Comparison of ENCODE assay signal across 21 mouse cellular contexts in genomic region chr5:98918716-98919115, GRCm38 (mm10).
"Had no signal": no experiment of that assay in that cellular context is flagged by ENCODE, and none has a peak within 500 bp of the region (broad histone marks: within the 10 kb centered on the region; RNA-seq: fewer than 3 reads in every experiment).

No protein-coding gene starts in this region.

- H3K9me3 ChIP-seq: limb, embryonic 10.5 days; limb, embryonic 13.5 days; liver, embryonic 12.5 days; liver, embryonic 15.5 days; lung, embryonic 15.5 days; midbrain, embryonic 10.5 days; neural tube, embryonic 12.5 days; neural tube, embryonic 15.5 days had no signal

- H3K27me3 ChIP-seq: limb, embryonic 13.5 days; liver, embryonic 12.5 days; liver, embryonic 15.5 days; lung, embryonic 15.5 days; megakaryocyte, embryonic 14.5 days; neural tube, embryonic 12.5 days; neural tube, embryonic 15.5 days had no signal

- H3K4me3 ChIP-seq: limb, embryonic 10.5 days; limb, embryonic 13.5 days; liver, embryonic 12.5 days; liver, embryonic 15.5 days; lung, embryonic 15.5 days; megakaryocyte, embryonic 14.5 days; midbrain, embryonic 10.5 days; neural tube, embryonic 12.5 days; neural tube, embryonic 15.5 days had no signal

- ATAC-seq: liver, embryonic 12.5 days had no signal

- DNase-seq: kidney, adult 8-10 months; kidney, postnatal 25 days; liver; lung, adult 18-20 months; lung, postnatal 10 days; lung, postnatal 36 days; midbrain, embryonic 14.5 days; retina, postnatal 1 day; right cerebral cortex, postnatal 25 days; spleen, adult 18-20 months; thymus, postnatal 25 days had no signal

- H3K9ac ChIP-seq: limb, embryonic 13.5 days; liver, embryonic 12.5 days; liver, embryonic 15.5 days; lung, embryonic 15.5 days; neural tube, embryonic 12.5 days; neural tube, embryonic 15.5 days had no signal

- H3K4me2 ChIP-seq: limb, embryonic 13.5 days; liver, embryonic 12.5 days; liver, embryonic 15.5 days; lung, embryonic 15.5 days; neural tube, embryonic 12.5 days; neural tube, embryonic 15.5 days had no signal

- H3K27ac ChIP-seq: kidney, postnatal 0 days; limb, embryonic 10.5 days; limb, embryonic 13.5 days; liver, embryonic 12.5 days; liver, embryonic 15.5 days; lung, embryonic 15.5 days; midbrain, embryonic 10.5 days; neural tube, embryonic 12.5 days; neural tube, embryonic 15.5 days had no signal

- H3K4me1 ChIP-seq: limb, embryonic 10.5 days; limb, embryonic 13.5 days; liver, embryonic 12.5 days; liver, embryonic 15.5 days; lung, embryonic 15.5 days; megakaryocyte, embryonic 14.5 days; neural tube, embryonic 12.5 days; neural tube, embryonic 15.5 days had no signal

- H3K36me3 ChIP-seq: limb, embryonic 10.5 days; limb, embryonic 13.5 days; liver, embryonic 12.5 days; liver, embryonic 15.5 days; lung, embryonic 15.5 days; midbrain, embryonic 10.5 days; neural tube, embryonic 12.5 days; neural tube, embryonic 15.5 days had no signal
